Mouse (Mus musculus) testis, adult 2 months (tissue): Measurements from ENCODE around the gene Lekr1.

Experiments
- CTCF ChIP-seq: fragments of 200-500 bp; IDR thresholded peaks from 2 replicates; pipeline ENCODE4 v1.5.1; 2012; ENCODE audit warnings: low read depth, mild to moderate bottlenecking, inconsistent platforms, low read length, moderate library complexity; ENCODE audit not compliant: control insufficient read depth, insufficient read depth, insufficient replicate concordance
- POLR2A ChIP-seq: fragments of 200-500 bp; IDR thresholded peaks from 2 replicates; pipeline ENCODE4 v1.6.1; 2012; ENCODE audit warnings: low read depth, mild to moderate bottlenecking, inconsistent platforms, low read length, moderate library complexity; ENCODE audit not compliant: control insufficient read depth

DNA sequence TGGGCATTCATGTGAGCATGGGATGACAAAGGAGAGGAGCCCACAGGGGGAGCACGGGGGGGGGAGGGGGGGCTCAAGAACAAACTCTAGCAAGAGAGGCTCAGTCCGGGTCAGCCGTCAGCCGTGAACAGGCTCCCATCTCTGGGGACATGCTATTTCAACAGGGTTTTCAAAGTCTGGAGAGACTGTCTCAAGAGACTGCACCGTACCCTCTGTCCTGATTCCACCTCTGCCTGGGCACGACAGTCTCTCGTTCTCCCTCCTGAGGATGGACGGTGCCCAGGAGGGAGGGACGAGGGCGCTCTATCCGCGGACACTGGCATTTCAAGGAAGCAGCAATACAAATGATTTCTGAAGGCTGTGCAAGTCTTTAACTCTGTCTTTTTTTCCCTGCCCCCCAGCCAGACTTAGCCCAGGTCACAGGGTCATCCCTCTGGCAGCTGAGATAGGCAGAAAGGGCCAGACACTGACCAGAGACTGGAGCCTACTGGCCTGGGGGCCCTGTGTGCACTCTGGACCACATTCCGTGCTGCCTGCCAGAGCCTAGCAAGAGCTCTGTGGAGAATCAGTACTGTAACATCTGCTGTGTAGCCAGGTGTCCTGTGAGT is 192.8 kb downstream of the Lekr1 start:
- no peak for TF ChIP-seq POLR2A
- TF ChIP-seq CTCF: no peak
